Mouse (Mus musculus) cortical plate, adult 2 months (tissue): ENCODE data around the gene Bub1.

Source experiments
- CTCF ChIP-seq: fragments of 200-500 bp; IDR thresholded peaks from 2 replicates; pipeline ENCODE4 v1.5.1; 2011; ENCODE audit warnings: mild to moderate bottlenecking, control low read depth, low read length; ENCODE audit not compliant: insufficient read depth; ENCODE audit errors: extremely low read depth
- POLR2A ChIP-seq: fragments of 200-500 bp; IDR thresholded peaks from 2 replicates; pipeline ENCODE4 v1.6.1; 2011; ENCODE audit warnings: mild to moderate bottlenecking, low read length, control low read depth; ENCODE audit not compliant: insufficient read depth; ENCODE audit errors: extremely low read depth

DNA sequence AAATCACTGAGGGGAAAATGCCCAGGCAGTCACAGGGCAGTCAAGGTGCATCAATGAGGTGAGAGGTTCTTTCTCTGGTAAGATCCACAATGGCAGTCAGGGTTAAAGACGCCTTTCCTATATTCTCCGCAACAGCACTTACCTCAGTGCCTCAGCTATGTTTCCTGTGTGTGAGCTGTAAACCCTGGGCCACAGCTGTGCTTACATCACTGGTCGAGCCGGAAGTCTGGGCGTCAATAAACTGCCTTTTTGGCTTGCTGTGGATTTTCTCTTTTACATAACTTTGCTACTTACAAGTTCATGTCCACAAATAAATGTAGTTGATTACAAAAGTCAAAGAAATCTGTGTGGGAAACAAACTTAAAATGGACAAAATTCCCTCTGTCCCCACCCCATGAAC lies 49.4 kb upstream of the Bub1 start:
- no peak for TF ChIP-seq POLR2A
- no peak for TF ChIP-seq CTCF
